Mouse (Mus musculus) lung, postnatal 0 days (tissue): ENCODE results near the gene Bahcc1.

Source experiments
- CTCF ChIP-seq: IDR thresholded peaks from 2 replicates; pipeline ENCODE4 v1.5.1; 2016; ENCODE audit warnings: antibody characterized with exemption, mild to moderate bottlenecking
- EP300 ChIP-seq: IDR thresholded peaks from 2 replicates; pipeline ENCODE4 v1.6.1; 2016; ENCODE audit warnings: antibody characterized with exemption, mild to moderate bottlenecking, control low read depth

DNA sequence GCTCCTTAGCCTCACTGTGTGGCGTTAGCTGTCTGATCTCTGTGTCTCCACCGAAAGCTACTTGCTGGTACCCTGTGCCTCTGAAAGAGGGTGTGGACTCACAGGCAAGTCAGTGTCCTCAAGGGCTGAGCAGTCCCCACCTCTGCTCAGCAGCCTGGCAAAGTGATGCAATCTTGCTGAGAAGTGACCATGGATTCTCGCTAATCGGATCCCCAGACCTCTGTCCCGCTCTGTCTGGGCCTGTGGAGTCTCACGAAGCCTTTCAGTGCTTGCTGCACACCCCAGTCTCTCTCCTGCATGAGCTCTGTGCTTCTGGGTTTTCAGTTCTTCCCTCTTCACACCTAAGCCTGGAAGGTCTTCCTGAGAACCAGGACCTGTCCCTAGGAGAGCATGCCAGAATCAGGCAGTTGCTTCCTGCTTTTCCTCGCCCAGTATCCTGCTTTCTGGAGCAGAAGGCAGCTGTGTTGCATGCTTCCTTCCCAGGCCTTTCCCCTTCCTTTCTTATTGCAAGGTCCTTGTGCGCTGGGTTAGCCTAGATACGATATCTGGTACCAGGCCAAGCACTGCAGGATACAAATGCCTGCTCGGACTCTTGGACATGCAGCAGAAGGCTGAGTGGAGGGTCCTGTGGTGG lies 15.5 kb downstream of the Bahcc1 start:
- no peak for TF ChIP-seq CTCF
- no peak for TF ChIP-seq EP300
